Mouse (Mus musculus): ENCODE data around the gene Ubr4. TPM values are rescaled to one million over a fixed set of nuclear protein-coding genes. Genes with fewer than 3 reads are reported as not detected.
A peak's percentile ranks its signal among the peaks of the same experiment; 100 is the strongest.

Ubr4 gene
- total and polyA plus RNA-seq, 2 experiments from 2014 or later: 65.4 to 180 TPM

GRCm38 (mm10) chr4:139459970-139460369 is 107.6 kb downstream of the Ubr4 start:
- no peak for DNase-seq (ENCODE audit: low spot score)
- no peak overlapping the region for H3K9ac ChIP-seq (replicated peaks; ENCODE audit: low read length)
- H3K9me3 ChIP-seq (ENCODE audit: low read length): no peaks in the 10 kb centered on the region
- H3K4me3 ChIP-seq (ENCODE audit: low read length): no peak overlapping the region
- no peaks in the 10 kb centered on the region for H3K27me3 ChIP-seq (ENCODE audit: insufficient read depth, low read length)
- no peaks in the 10 kb centered on the region for H3K4me1 ChIP-seq (ENCODE audit: insufficient read depth, low read length)
- ATAC-seq: no peak
- TF ChIP-seq CTCF (IDR thresholded peaks at IDR 0.05; ENCODE audit: low read depth): no peak
- 88% methylated on average over 15 of the region's 15 CpGs for WGBS
- peaks cover 96% of the 10 kb centered on the region for H3K36me3 ChIP-seq (ENCODE audit: insufficient read depth, low read length)
- no peak overlapping the region for H3K27ac ChIP-seq
- H3K4me2 ChIP-seq (ENCODE audit: low read depth, low read length): no peak overlapping the region

DNA sequence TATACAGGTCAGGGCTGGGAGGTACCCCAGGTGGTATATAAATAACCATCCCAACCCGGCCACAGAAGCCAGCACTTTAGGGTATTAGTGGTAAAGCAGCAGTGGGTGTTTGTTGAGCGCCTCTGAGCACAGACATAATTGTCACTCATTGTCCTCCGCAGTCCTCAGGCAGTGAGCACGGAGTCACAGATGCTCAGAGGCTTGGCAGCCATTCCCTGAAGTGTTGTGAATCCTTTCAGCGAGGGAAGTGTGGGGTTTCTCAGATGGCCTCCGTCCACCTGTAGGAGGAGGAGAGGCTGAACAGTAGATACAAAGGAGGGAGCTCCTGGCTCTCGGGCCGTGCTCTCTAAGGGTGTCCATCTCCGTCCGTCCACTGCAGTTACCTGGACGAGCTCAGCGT is 111.8 kb downstream of the Ubr4 start:
- Histone ChIP-seq H3K4me3 (ENCODE audit: low read length) (no peak overlapping the region), H3K27me3 (ENCODE audit: insufficient read depth, low read length) (no peaks in the 10 kb centered on the region), H3K4me2 (ENCODE audit: low read depth, low read length) (no peak overlapping the region), H3K36me3 (ENCODE audit: insufficient read depth, low read length) (peaks cover 97% of the 10 kb centered on the region), H3K4me1 (ENCODE audit: insufficient read depth, low read length) (no peaks in the 10 kb centered on the region), H3K9me3 (ENCODE audit: low read length) (no peaks in the 10 kb centered on the region), H3K9ac (replicated peaks; ENCODE audit: low read length) (no peak overlapping the region), H3K27ac (no peak overlapping the region)
- WGBS: 94% methylated on average over 12 of the region's 12 CpGs
- no peak for TF ChIP-seq CTCF (IDR thresholded peaks at IDR 0.05; ENCODE audit: low read depth)
- no peak for ATAC-seq
- DNase-seq (ENCODE audit: low spot score): no peak

GRCm38 (mm10) chr4:139466541-139466940 is 114.1 kb downstream of the Ubr4 start:
- no peak for ATAC-seq
- no peaks in the 10 kb centered on the region for H3K27me3 ChIP-seq (ENCODE audit: insufficient read depth, low read length)
- H3K27ac ChIP-seq: no peak overlapping the region
- H3K4me3 ChIP-seq (ENCODE audit: low read length): no peak overlapping the region
- 96% methylated on average over 6 of the region's 6 CpGs for WGBS
- H3K9me3 ChIP-seq (ENCODE audit: low read length): no peaks in the 10 kb centered on the region
- no peak overlapping the region for H3K9ac ChIP-seq (replicated peaks; ENCODE audit: low read length)
- H3K4me1 ChIP-seq (ENCODE audit: insufficient read depth, low read length): no peaks in the 10 kb centered on the region
- H3K36me3 ChIP-seq (ENCODE audit: insufficient read depth, low read length): peaks cover 96% of the 10 kb centered on the region
- no peak for DNase-seq (ENCODE audit: low spot score)
- TF ChIP-seq CTCF (IDR thresholded peaks at IDR 0.05; ENCODE audit: low read depth): no peak
- H3K4me2 ChIP-seq (ENCODE audit: low read depth, low read length): no peak overlapping the region

DNA sequence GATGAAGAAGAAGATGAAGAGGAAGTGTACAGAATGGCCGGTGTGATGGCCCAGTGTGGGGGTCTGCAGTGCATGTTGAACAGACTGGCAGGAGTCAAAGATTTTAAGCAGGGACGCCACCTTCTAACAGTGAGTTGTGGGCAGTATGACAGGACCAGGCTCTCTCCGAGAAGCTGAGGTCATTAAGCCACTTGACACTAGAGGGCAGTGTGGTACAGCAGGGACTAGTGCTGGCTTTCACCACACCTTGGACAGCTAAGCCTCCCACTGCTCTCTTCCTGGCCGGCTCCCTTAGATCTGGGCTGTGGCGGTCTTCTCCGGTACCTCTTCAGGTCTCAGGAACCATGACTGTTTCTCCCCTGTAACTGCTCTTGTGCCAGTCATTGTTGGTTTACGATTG is 117.8 kb downstream of the Ubr4 start:
- WGBS: 40% methylated on average over 7 of the region's 7 CpGs
- peak; percentile 78 for ATAC-seq
- peaks cover 95% of the 10 kb centered on the region for H3K36me3 ChIP-seq (ENCODE audit: insufficient read depth, low read length)
- no peak overlapping the region for H3K4me3 ChIP-seq (ENCODE audit: low read length)
- no peaks in the 10 kb centered on the region for H3K9me3 ChIP-seq (ENCODE audit: low read length)
- peak; percentile 96 for TF ChIP-seq CTCF (IDR thresholded peaks at IDR 0.05; ENCODE audit: low read depth)
- peak; percentile 88 for DNase-seq (ENCODE audit: low spot score)
- H3K4me1 ChIP-seq (ENCODE audit: insufficient read depth, low read length): no peaks in the 10 kb centered on the region
- no peaks in the 10 kb centered on the region for H3K27me3 ChIP-seq (ENCODE audit: insufficient read depth, low read length)
- no peak overlapping the region for H3K27ac ChIP-seq
- no peak overlapping the region for H3K9ac ChIP-seq (replicated peaks; ENCODE audit: low read length)
- no peak overlapping the region for H3K4me2 ChIP-seq (ENCODE audit: low read depth, low read length)

- Histone ChIP-seq H3K36me3 (ENCODE audit: insufficient read depth, low read length) (peaks cover 80% of the 10 kb centered on the region), H3K27ac (peak overlapping the region; percentile 67), H3K4me2 (ENCODE audit: low read depth, low read length) (no peak overlapping the region), H3K9me3 (ENCODE audit: low read length) (no peaks in the 10 kb centered on the region), H3K4me1 (ENCODE audit: insufficient read depth, low read length) (peaks cover 5% of the 10 kb centered on the region; the same call in 1 of the 2 replicates), H3K4me3 (ENCODE audit: low read length) (no peak overlapping the region), H3K9ac (replicated peaks; ENCODE audit: low read length) (no peak overlapping the region), H3K27me3 (ENCODE audit: insufficient read depth, low read length) (no peaks in the 10 kb centered on the region)
- ATAC-seq (peak; percentile 89), DNase-seq (ENCODE audit: low spot score) (peak; percentile 92)
- no peak for TF ChIP-seq CTCF (IDR thresholded peaks at IDR 0.05; ENCODE audit: low read depth)
- WGBS: 49% methylated on average over 16 of the region's 16 CpGs
Observed at GRCm38 (mm10) chr4:139476663-139477625, 124.5 kb downstream of the Ubr4 start.

DNA sequence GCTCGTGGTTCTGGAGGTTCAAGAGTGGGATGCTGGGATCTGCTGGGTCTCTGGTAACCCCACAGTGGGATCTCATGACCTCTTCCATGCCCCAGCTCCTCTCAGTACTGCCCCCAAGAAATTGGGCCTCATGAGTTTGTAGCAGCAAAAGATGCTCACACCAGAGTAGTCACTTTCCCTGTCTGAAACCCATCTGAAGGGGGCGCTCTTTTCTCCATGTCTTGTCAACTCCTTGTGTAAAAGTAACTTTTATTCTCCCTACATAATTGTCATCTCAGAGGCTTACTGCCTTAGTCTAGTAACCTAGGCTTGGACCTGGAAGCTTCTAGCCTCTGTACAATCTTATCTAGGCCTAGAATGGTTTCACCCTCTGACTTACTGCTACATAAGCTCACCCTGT is 125.6 kb downstream of the Ubr4 start:
- H3K27me3 ChIP-seq (ENCODE audit: insufficient read depth, low read length): no peaks in the 10 kb centered on the region

DNA sequence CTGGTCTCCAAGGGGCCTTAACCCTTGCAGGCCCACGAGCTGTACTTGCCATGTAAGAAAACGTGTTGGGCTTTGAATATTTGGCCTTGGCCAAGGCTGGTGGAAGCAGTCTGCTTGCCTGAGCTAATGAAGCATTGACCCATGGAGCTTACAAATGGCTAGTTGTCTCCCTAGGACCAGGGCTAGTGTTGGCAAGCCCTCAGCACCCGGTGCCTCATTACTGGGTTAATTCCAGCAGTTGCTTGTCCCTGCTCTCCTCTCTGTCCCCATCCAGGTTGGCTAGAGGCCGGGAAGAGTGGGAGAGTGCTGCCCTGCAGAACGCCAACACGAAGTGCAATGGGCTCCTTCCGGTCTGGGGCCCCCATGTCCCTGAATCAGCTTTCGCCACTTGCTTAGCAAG is 126.8 kb downstream of the Ubr4 start:
- Histone ChIP-seq H3K4me3 (ENCODE audit: low read length) (no peak overlapping the region), H3K4me1 (ENCODE audit: insufficient read depth, low read length) (peaks cover 5% of the 10 kb centered on the region; the same call in 1 of the 2 replicates), H3K4me2 (ENCODE audit: low read depth, low read length) (no peak overlapping the region), H3K9me3 (ENCODE audit: low read length) (no peaks in the 10 kb centered on the region), H3K36me3 (ENCODE audit: insufficient read depth, low read length) (peaks cover 79% of the 10 kb centered on the region), H3K27me3 (ENCODE audit: insufficient read depth, low read length) (no peaks in the 10 kb centered on the region), H3K9ac (replicated peaks; ENCODE audit: low read length) (no peak overlapping the region), H3K27ac (no peak overlapping the region)
- no peak for TF ChIP-seq CTCF (IDR thresholded peaks at IDR 0.05; ENCODE audit: low read depth)
- DNase-seq (ENCODE audit: low spot score): no peak
- no peak for ATAC-seq
- WGBS: 81% methylated on average over 8 of the region's 8 CpGs

More for the DNA sequence above, 125.6 kb downstream of the Ubr4 start:
- 87% methylated on average over 2 of the region's 2 CpGs for WGBS
- H3K4me2 ChIP-seq (ENCODE audit: low read depth, low read length): no peak overlapping the region
- no peaks in the 10 kb centered on the region for H3K9me3 ChIP-seq (ENCODE audit: low read length)
- no peak overlapping the region for H3K4me3 ChIP-seq (ENCODE audit: low read length)
- H3K4me1 ChIP-seq (ENCODE audit: insufficient read depth, low read length): peaks cover 5% of the 10 kb centered on the region; the same call in 1 of the 2 replicates
- H3K27ac ChIP-seq: peak overlapping the region; percentile 67; the same call in 1 of the 2 replicates
- peak; percentile 29; the same call in 1 of the 2 replicates for TF ChIP-seq CTCF (IDR thresholded peaks at IDR 0.05; ENCODE audit: low read depth)
- ATAC-seq (no peak), DNase-seq (ENCODE audit: low spot score) (no peak)
- peaks cover 80% of the 10 kb centered on the region for H3K36me3 ChIP-seq (ENCODE audit: insufficient read depth, low read length)
- no peak overlapping the region for H3K9ac ChIP-seq (replicated peaks; ENCODE audit: low read length)
